Mouse (Mus musculus): ENCODE results near the gene Gm8773.

Gene Gm8773

GRCm38 (mm10) chr5:5573749-5574317, at the start of gene Gm8773:
TSS of gene Gm8773 (plus strand) at chr5:5573799.
- no peak for DNase-seq

GRCm38 (mm10) chr5:5533656-5534420, 39.8 kb upstream of the Gm8773 start:
- no peak for DNase-seq

GRCm38 (mm10) chr5:5536131-5536530, 37.5 kb upstream of the Gm8773 start:
- no peak for DNase-seq

- DNase-seq: no peak
These were observed 33.8 kb upstream of the Gm8773 start for GRCm38 (mm10) chr5:5539771-5540170.

GRCm38 (mm10) chr5:5540385-5540784, 33.2 kb upstream of the Gm8773 start:
- DNase-seq: no peak

GRCm38 (mm10) chr5:5551110-5551509, 22.5 kb upstream of the Gm8773 start:
- no peak for DNase-seq

- peak; percentile 87 for DNase-seq
These were observed 14.4 kb upstream of the Gm8773 start, which contains the start of gene Gtpbp10 for GRCm38 (mm10) chr5:5559079-5559740. TSS of gene Gtpbp10 (minus strand) at chr5:5559538.

GRCm38 (mm10) chr5:5559798-5560197, 13.8 kb upstream of the Gm8773 start:
- no peak for DNase-seq

- no peak for DNase-seq
These were observed 12.4 kb upstream of the Gm8773 start for GRCm38 (mm10) chr5:5561041-5561706.

GRCm38 (mm10) chr5:5562435-5562834, 11.2 kb upstream of the Gm8773 start:
- DNase-seq: no peak

GRCm38 (mm10) chr5:5587686-5588085, 14.1 kb downstream of the Gm8773 start:
- no peak for DNase-seq

- peak; percentile 71 for DNase-seq
These were observed 36.9 kb downstream of the Gm8773 start for GRCm38 (mm10) chr5:5610540-5610939.

- no peak for DNase-seq
These were observed 44.7 kb downstream of the Gm8773 start for GRCm38 (mm10) chr5:5618329-5618728.

- DNase-seq: no peak
These were observed 51.9 kb downstream of the Gm8773 start for GRCm38 (mm10) chr5:5625491-5625890.

All from cerebellum, adult 9-10 months (tissue).